Mouse (Mus musculus) embryonic facial prominence, embryonic 12.5 days (tissue): ENCODE measurements around the gene Gm15319. TPM values are rescaled to one million over a fixed set of nuclear protein-coding genes. Genes with fewer than 3 reads are reported as not detected.
A peak's percentile ranks its signal among the peaks of the same experiment; 100 is the strongest.
"Not testable (repeated sequence)": the region's sequence is repeated elsewhere in the genome, so short reads cannot be mapped to it uniquely, and the experiment has no call there.

Experiments
- ATAC-seq: fragments of 200-750 bp; cut with Nextera tagmentation; 2 replicates; pipeline ENCODE4 v1.8.0; 2017; ENCODE audit not compliant: insufficient number of reproducible peaks, insufficient read depth, low FRiP score, low TSS enrichment
- H3K27ac ChIP-seq: fragments of 300-500 bp; sonication (generic); 2 replicates; pipeline ENCODE4 v1.5.1; 2016; ENCODE audit warnings: mild to moderate bottlenecking
- H3K27me3 ChIP-seq: fragments of 300-500 bp; sonication (generic); 2 replicates; pipeline ENCODE4 v1.6.1; 2016; ENCODE audit warnings: mild to moderate bottlenecking, moderate library complexity
- H3K36me3 ChIP-seq: fragments of 300-500 bp; sonication (generic); 2 replicates; pipeline ENCODE4 v1.6.1; 2016; ENCODE audit warnings: mild to moderate bottlenecking
- H3K4me1 ChIP-seq: fragments of 300-500 bp; sonication (generic); 2 replicates; pipeline ENCODE4 v1.6.1; 2016
- H3K4me2 ChIP-seq: fragments of 300-500 bp; sonication (generic); replicated peaks from 2 replicates; pipeline ENCODE4 v1.6.1; 2016; ENCODE audit warnings: mild to moderate bottlenecking, moderate library complexity
- H3K4me3 ChIP-seq: fragments of 300-500 bp; sonication (generic); 2 replicates; pipeline ENCODE4 v1.5.1; 2016; ENCODE audit warnings: mild to moderate bottlenecking
- H3K9ac ChIP-seq: fragments of 300-500 bp; sonication (generic); 2 replicates; pipeline ENCODE4 v1.6.1; 2016; ENCODE audit warnings: mild to moderate bottlenecking, moderate library complexity
- H3K9me3 ChIP-seq: fragments of 300-500 bp; sonication (generic); 2 replicates; pipeline ENCODE4 v1.6.1; 2016; ENCODE audit warnings: mild to moderate bottlenecking, moderate library complexity
- WGBS: fragments of 180-500 bp; shearing (Covaris S2); methylation state at CpG from one replicate; pipeline ENCODE4 v1.1.7; 2016; 5-methylcytosine and 5-hydroxymethylcytosine counted together
- polyA plus RNA-seq: library from polyadenylated mRNA; unstranded; fragments of >200 nt; fragmentation: Nextera tagmentation; extraction: Ambion mirVana; gene quantifications from 2 replicates; pipeline ENCODE4 v1.2.1, GENCODE M21; 2016

Gm15319 gene
- not detected in 2 replicates for polyA plus RNA-seq

- H3K4me1 ChIP-seq, ATAC-seq: not testable (repeated sequence)
These were observed at the start of gene Gm15319 for GRCm38 (mm10) chr8:20363110-20363509. Gene Gm15319, minus strand, starts transcription at chr8:20363210.

GRCm38 (mm10) chr8:20410355-20410754, 47.3 kb upstream of the Gm15319 start:
- H3K27ac ChIP-seq, H3K9ac ChIP-seq, H3K9me3 ChIP-seq, H3K27me3 ChIP-seq, H3K36me3 ChIP-seq, ATAC-seq, H3K4me3 ChIP-seq, H3K4me1 ChIP-seq, H3K4me2 ChIP-seq: not testable (repeated sequence)
- 60% methylated on average over 1 of the region's 3 CpGs for WGBS

More at GRCm38 (mm10) chr8:20363110-20363509, at the start of gene Gm15319:
- not testable (repeated sequence) for H3K27me3 ChIP-seq, H3K4me3 ChIP-seq, H3K9me3 ChIP-seq, H3K27ac ChIP-seq, H3K9ac ChIP-seq, H3K36me3 ChIP-seq, H3K4me2 ChIP-seq
- no CpG with 5 or more reads among the region's 2 CpGs for WGBS

GRCm38 (mm10) chr8:20408441-20409030, 45.5 kb upstream of the Gm15319 start:
- H3K4me2 ChIP-seq, ATAC-seq, H3K9me3 ChIP-seq, H3K9ac ChIP-seq, H3K27ac ChIP-seq, H3K4me1 ChIP-seq, H3K27me3 ChIP-seq, H3K4me3 ChIP-seq, H3K36me3 ChIP-seq: not testable (repeated sequence)
- WGBS, result 89% methylated on average over 8 of the region's 8 CpGs

- H3K9me3 ChIP-seq, H3K4me1 ChIP-seq, H3K4me2 ChIP-seq, H3K27me3 ChIP-seq, H3K4me3 ChIP-seq, ATAC-seq, H3K36me3 ChIP-seq, H3K27ac ChIP-seq, H3K9ac ChIP-seq: not testable (repeated sequence)
- 24% methylated on average over 6 of the region's 7 CpGs for WGBS
These were observed 26.3 kb upstream of the Gm15319 start for GRCm38 (mm10) chr8:20389363-20389739.

GRCm38 (mm10) chr8:20388706-20389362, 25.8 kb upstream of the Gm15319 start:
- not testable (repeated sequence) for H3K27me3 ChIP-seq, H3K4me3 ChIP-seq, H3K4me1 ChIP-seq, H3K4me2 ChIP-seq, ATAC-seq, H3K9ac ChIP-seq, H3K36me3 ChIP-seq, H3K9me3 ChIP-seq, H3K27ac ChIP-seq
- WGBS, result 41% methylated on average over 3 of the region's 7 CpGs

- not testable (repeated sequence) for H3K4me2 ChIP-seq, H3K27me3 ChIP-seq, ATAC-seq, H3K4me3 ChIP-seq, H3K36me3 ChIP-seq, H3K27ac ChIP-seq, H3K9me3 ChIP-seq, H3K9ac ChIP-seq, H3K4me1 ChIP-seq
- WGBS, result 88% methylated on average over 2 of the region's 8 CpGs
These were observed 24.2 kb upstream of the Gm15319 start for GRCm38 (mm10) chr8:20387121-20387794.

GRCm38 (mm10) chr8:20384990-20385389, 22.0 kb upstream of the Gm15319 start:
- H3K36me3 ChIP-seq, H3K4me1 ChIP-seq, H3K4me3 ChIP-seq, H3K9me3 ChIP-seq, H3K9ac ChIP-seq, H3K27ac ChIP-seq, H3K4me2 ChIP-seq, H3K27me3 ChIP-seq, ATAC-seq: not testable (repeated sequence)
- 46% methylated on average over 1 of the region's 2 CpGs for WGBS

GRCm38 (mm10) chr8:20384131-20384530, 21.1 kb upstream of the Gm15319 start:
- not testable (repeated sequence) for H3K4me3 ChIP-seq, H3K27me3 ChIP-seq, H3K4me2 ChIP-seq, H3K9ac ChIP-seq, H3K9me3 ChIP-seq, H3K36me3 ChIP-seq, H3K27ac ChIP-seq, H3K4me1 ChIP-seq, ATAC-seq
- WGBS, result 93% methylated on average over 9 of the region's 9 CpGs

GRCm38 (mm10) chr8:20382146-20382545, 19.1 kb upstream of the Gm15319 start:
- not testable (repeated sequence) for H3K9ac ChIP-seq, H3K27me3 ChIP-seq, ATAC-seq, H3K4me2 ChIP-seq, H3K9me3 ChIP-seq, H3K4me1 ChIP-seq, H3K4me3 ChIP-seq, H3K36me3 ChIP-seq, H3K27ac ChIP-seq
- 71% methylated on average over 2 of the region's 2 CpGs for WGBS

- H3K9ac ChIP-seq, ATAC-seq, H3K4me2 ChIP-seq, H3K4me1 ChIP-seq, H3K36me3 ChIP-seq, H3K27me3 ChIP-seq, H3K27ac ChIP-seq, H3K4me3 ChIP-seq, H3K9me3 ChIP-seq: not testable (repeated sequence)
- WGBS, result 82% methylated on average over 2 of the region's 3 CpGs
These were observed 18.6 kb upstream of the Gm15319 start for GRCm38 (mm10) chr8:20381637-20382036.

GRCm38 (mm10) chr8:20381239-20381620, 18.2 kb upstream of the Gm15319 start:
- 0 out of 2 replicates have a peak, but pooled peaks have one; percentile 38 for ATAC-seq
- not testable (repeated sequence) for H3K27ac ChIP-seq, H3K9me3 ChIP-seq, H3K4me1 ChIP-seq, H3K4me3 ChIP-seq, H3K36me3 ChIP-seq, H3K9ac ChIP-seq, H3K27me3 ChIP-seq, H3K4me2 ChIP-seq
- 95% methylated on average over 1 of the region's 5 CpGs for WGBS

- not testable (repeated sequence) for H3K27ac ChIP-seq, H3K4me2 ChIP-seq, H3K36me3 ChIP-seq, H3K4me1 ChIP-seq, H3K9ac ChIP-seq, H3K9me3 ChIP-seq, H3K4me3 ChIP-seq, H3K27me3 ChIP-seq
- 77% methylated on average over 7 of the region's 7 CpGs for WGBS
- peak; percentile 80 for ATAC-seq
These were observed 17.7 kb upstream of the Gm15319 start for GRCm38 (mm10) chr8:20380590-20381238.
